Mouse (Mus musculus) heart, postnatal 0 days (tissue): ENCODE data around the gene Il1rapl2.

ENCODE experiments used
- CTCF ChIP-seq: IDR thresholded peaks from 2 replicates; pipeline ENCODE4 v1.5.1; 2016; ENCODE audit warnings: antibody characterized with exemption, control low read depth, low read depth
- EP300 ChIP-seq: IDR thresholded peaks from 2 replicates; pipeline ENCODE4 v1.6.1; 2016; ENCODE audit warnings: antibody characterized with exemption, low read depth

GRCm38 (mm10) chrX:138103954-138104353, 533.5 kb downstream of the Il1rapl2 start:
- no peak for TF ChIP-seq CTCF
- TF ChIP-seq EP300: no peak
